In genomic region chr9:100544948-100545714, GRCm38 (mm10) we compare ENCODE assay signal across 8 mouse cellular contexts. TPM values are rescaled to one million over a fixed set of nuclear protein-coding genes. Genes with fewer than 3 reads are reported as not detected.
DNase-seq lines count a peak whose midpoint lies in the region; ATAC-seq and TF ChIP-seq lines count a peak whose summit lies in the region.

No protein-coding gene starts in this region.

- no peaks in the 10 kb centered on the region for H3K36me3 ChIP-seq in kidney, embryonic 14.5 days (ENCODE audit: control insufficient read depth, insufficient read depth, low read length)
- H3K36me3 ChIP-seq in G1E (replicated peaks): peaks cover 14% of the 10 kb centered on the region
- H3K36me3 ChIP-seq in intestine, embryonic 14.5 days (ENCODE audit: control insufficient read depth, insufficient read depth, low read length): no peaks in the 10 kb centered on the region
- H3K36me3 ChIP-seq in midbrain, embryonic 14.5 days (ENCODE audit: control insufficient read depth, insufficient read depth, low read length): peaks cover 4% of the 10 kb centered on the region; the same call in 1 of the 2 replicates

- no peaks in the 10 kb centered on the region for H3K27me3 ChIP-seq in kidney, embryonic 14.5 days (ENCODE audit: control insufficient read depth, insufficient read depth, low read length)
- no peaks in the 10 kb centered on the region for H3K27me3 ChIP-seq in G1E (ENCODE audit: insufficient read depth, low read length)
- H3K27me3 ChIP-seq in intestine, embryonic 14.5 days (replicated peaks; ENCODE audit: control insufficient read depth, insufficient read depth, low read length): no peaks in the 10 kb centered on the region
- no peaks in the 10 kb centered on the region for H3K27me3 ChIP-seq in midbrain, embryonic 14.5 days (ENCODE audit: control insufficient read depth, insufficient read depth, low read length)

- no peak for TF ChIP-seq POLR2A in embryonic fibroblast, embryonic 13.5 days (IDR thresholded peaks at IDR 0.05; ENCODE audit: low read depth, low read length)

- peaks cover 13% of the 10 kb centered on the region; the same call in 1 of the 2 replicates for H3K4me1 ChIP-seq in kidney, embryonic 14.5 days (ENCODE audit: control insufficient read depth, insufficient read depth, low read length)
- H3K4me1 ChIP-seq in G1E (ENCODE audit: insufficient read depth, low read depth, low read length): peaks cover 34% of the 10 kb centered on the region
- no peaks in the 10 kb centered on the region for H3K4me1 ChIP-seq in embryonic fibroblast, embryonic 13.5 days (ENCODE audit: control insufficient read depth, insufficient read depth, low read length)
- H3K4me1 ChIP-seq in intestine, embryonic 14.5 days (replicated peaks; ENCODE audit: control insufficient read depth, insufficient read depth, low read length): peaks cover 21% of the 10 kb centered on the region
- H3K4me1 ChIP-seq in midbrain, embryonic 14.5 days (ENCODE audit: control insufficient read depth, insufficient read depth, low read length): peaks cover 26% of the 10 kb centered on the region

- peaks cover 5% of the 10 kb centered on the region for H3K9me3 ChIP-seq in kidney, embryonic 14.5 days (ENCODE audit: control insufficient read depth, low read length)
- H3K9me3 ChIP-seq in G1E (replicated peaks): peaks cover 9% of the 10 kb centered on the region
- H3K9me3 ChIP-seq in intestine, embryonic 14.5 days (ENCODE audit: control insufficient read depth, low read length): peaks cover 10% of the 10 kb centered on the region
- H3K9me3 ChIP-seq in midbrain, embryonic 14.5 days (ENCODE audit: control insufficient read depth, low read length): peaks cover 10% of the 10 kb centered on the region

- ATAC-seq in kidney, embryonic 14.5 days (ENCODE audit: low FRiP score, low TSS enrichment): no peak
- no peak for ATAC-seq in G1E (ENCODE audit: extremely low read depth, insufficient number of reproducible peaks, low FRiP score, poor library complexity, severe bottlenecking)
- no peak; the same call in 1 of the 2 replicates for ATAC-seq in intestine, embryonic 14.5 days (replicated peaks; ENCODE audit: low FRiP score, low TSS enrichment, low read depth)
- peak; percentile 32 for ATAC-seq in midbrain, embryonic 14.5 days (ENCODE audit: low FRiP score, low TSS enrichment)

- peak overlapping the region; percentile 90 for H3K27ac ChIP-seq in kidney, embryonic 14.5 days (ENCODE audit: low read depth, low read length)
- peak overlapping the region; percentile 79 for H3K27ac ChIP-seq in embryonic fibroblast, embryonic 13.5 days (ENCODE audit: insufficient read depth, low read length)
- peak overlapping the region; percentile 90 for H3K27ac ChIP-seq in intestine, embryonic 14.5 days (ENCODE audit: low read depth)
- peak overlapping the region; percentile 94 for H3K27ac ChIP-seq in midbrain, embryonic 14.5 days (replicated peaks; ENCODE audit: low read depth, low read length)

- DNase-seq in kidney, adult 9 months: no peak
- DNase-seq in G1E (ENCODE audit: low spot score): peak; percentile 21
- DNase-seq in intestine, embryonic 14.5 days (ENCODE audit: low spot score): no peak
- no peak for DNase-seq in midbrain, embryonic 14.5 days
- DNase-seq in frontal cortex, adult 2 months (ENCODE audit: extremely low spot score in 1 of 2, low spot score in 1 of 2): no peak
- DNase-seq in layer of hippocampus, adult 9-10 months (ENCODE audit: low spot score): no peak

- H3K4me3 ChIP-seq in kidney, embryonic 14.5 days (ENCODE audit: low read length): peak overlapping the region; percentile 94
- H3K4me3 ChIP-seq in G1E (ENCODE audit: low read depth, low read length): peak overlapping the region; percentile 95
- peak overlapping the region; percentile 93 for H3K4me3 ChIP-seq in embryonic fibroblast, embryonic 13.5 days (ENCODE audit: insufficient read depth, low read length)
- peak overlapping the region; percentile 87 for H3K4me3 ChIP-seq in intestine, embryonic 14.5 days (ENCODE audit: low read depth, low read length)
- H3K4me3 ChIP-seq in midbrain, embryonic 14.5 days (replicated peaks; ENCODE audit: low read depth, low read length): peak overlapping the region; percentile 62

- peak overlapping the region; percentile 95 for H3K9ac ChIP-seq in kidney, embryonic 14.5 days (ENCODE audit: low read depth, low read length)
- peak overlapping the region; percentile 87 for H3K9ac ChIP-seq in intestine, embryonic 14.5 days (ENCODE audit: low read length)
- peak overlapping the region; percentile 68 for H3K9ac ChIP-seq in midbrain, embryonic 14.5 days (replicated peaks; ENCODE audit: low read length)

- peak overlapping the region; percentile 79 for H3K4me2 ChIP-seq in kidney, embryonic 14.5 days (replicated peaks; ENCODE audit: low read depth, low read length)
- peak overlapping the region; percentile 89 for H3K4me2 ChIP-seq in intestine, embryonic 14.5 days (ENCODE audit: low read length)
- H3K4me2 ChIP-seq in midbrain, embryonic 14.5 days (ENCODE audit: low read length): peak overlapping the region; percentile 80

- TF ChIP-seq CTCF in G1E (IDR thresholded peaks at IDR 0.05; ENCODE audit: low read depth, low read length): no peak
- no peak for TF ChIP-seq CTCF in embryonic fibroblast, embryonic 13.5 days (IDR thresholded peaks at IDR 0.05; ENCODE audit: borderline replicate concordance, insufficient read depth, low read length)

- 1% methylated on average over 36 of the region's 38 CpGs for WGBS in kidney, embryonic 14.5 days
- WGBS in intestine, embryonic 14.5 days: 1% methylated on average over 38 of the region's 38 CpGs
- 1% methylated on average over 36 of the region's 38 CpGs for WGBS in midbrain, embryonic 14.5 days

RNA-seq across cellular contexts. Expression of gene Nck1, which starts 0.8 kb away (rescaled TPM):
- polyA plus RNA-seq in kidney, embryonic 14.5 days (2014; fragmentation: Nextera tagmentation; extraction: Ambion mirVana): 71.4 and 82.9 TPM in 2 replicates
- total RNA-seq in G1E (2014; fragmentation: Nextera tagmentation): 40.0 and 41.2 TPM in 2 replicates
- total RNA-seq in G1E (2017): 44.0 and 64.9 TPM in 2 replicates
- polyA plus RNA-seq in G1E (2012): 2.9 and 3.4 TPM in 2 replicates
- polyA plus RNA-seq in embryonic fibroblast, embryonic 13.5 days (2011; ENCODE audit: insufficient read length, low read depth, missing spikeins): 52.0 and 54.0 TPM in 2 replicates
- polyA plus RNA-seq in intestine, embryonic 14.5 days (2014; fragmentation: Nextera tagmentation; extraction: Ambion mirVana): 57.2 and 65.8 TPM in 2 replicates
- 61.9 and 69.3 TPM in 2 replicates for polyA plus RNA-seq in midbrain, embryonic 14.5 days (2014; fragmentation: Nextera tagmentation; extraction: Ambion mirVana)
- 28.0 and 31.8 TPM in 2 replicates for polyA plus RNA-seq in frontal cortex, adult 2 months (2012; rRNA removed)

RNA-seq across cellular contexts. Expression of gene Slc35g2, which starts 25.8 kb away (rescaled TPM):
- 5.2 and 5.6 TPM in 2 replicates for polyA plus RNA-seq in kidney, embryonic 14.5 days (2014; fragmentation: Nextera tagmentation; extraction: Ambion mirVana)
- total RNA-seq in G1E (2014; fragmentation: Nextera tagmentation) (not detected in 2 replicates), G1E (2017) (0.05 and 0.12 TPM in 2 replicates)
- polyA plus RNA-seq in G1E (2012): not detected in 2 replicates
- 2.6 and 2.8 TPM in 2 replicates for polyA plus RNA-seq in embryonic fibroblast, embryonic 13.5 days (2011; ENCODE audit: insufficient read length, low read depth, missing spikeins)
- 4.4 and 5.3 TPM in 2 replicates for polyA plus RNA-seq in intestine, embryonic 14.5 days (2014; fragmentation: Nextera tagmentation; extraction: Ambion mirVana)
- 16.9 and 18.5 TPM in 2 replicates for polyA plus RNA-seq in midbrain, embryonic 14.5 days (2014; fragmentation: Nextera tagmentation; extraction: Ambion mirVana)
- 21.0 and 23.6 TPM in 2 replicates for polyA plus RNA-seq in frontal cortex, adult 2 months (2012; rRNA removed)

RNA-seq across cellular contexts. Expression of gene Stag1, which starts 52.5 kb away (rescaled TPM):
- 38.0 and 69.9 TPM in 2 replicates for polyA plus RNA-seq in kidney, embryonic 14.5 days (2014; fragmentation: Nextera tagmentation; extraction: Ambion mirVana)
- total RNA-seq in G1E (2014; fragmentation: Nextera tagmentation): 75.4 and 111 TPM in 2 replicates
- total RNA-seq in G1E (2017): 59.5 and 71.5 TPM in 2 replicates
- 2.8 and 2.9 TPM in 2 replicates for polyA plus RNA-seq in G1E (2012)
- 31.4 and 40.2 TPM in 2 replicates for polyA plus RNA-seq in embryonic fibroblast, embryonic 13.5 days (2011; ENCODE audit: insufficient read length, low read depth, missing spikeins)
- 45.4 and 51.7 TPM in 2 replicates for polyA plus RNA-seq in intestine, embryonic 14.5 days (2014; fragmentation: Nextera tagmentation; extraction: Ambion mirVana)
- 41.3 and 45.2 TPM in 2 replicates for polyA plus RNA-seq in midbrain, embryonic 14.5 days (2014; fragmentation: Nextera tagmentation; extraction: Ambion mirVana)
- polyA plus RNA-seq in frontal cortex, adult 2 months (2012; rRNA removed): 27.2 and 27.8 TPM in 2 replicates

RNA-seq across cellular contexts. Expression of gene Il20rb, which starts 58.5 kb away (rescaled TPM):
- 0.79 and 1.8 TPM in 2 replicates for polyA plus RNA-seq in kidney, embryonic 14.5 days (2014; fragmentation: Nextera tagmentation; extraction: Ambion mirVana)
- total RNA-seq in G1E (2014; fragmentation: Nextera tagmentation) (1.1 and 1.2 TPM in 2 replicates), G1E (2017) (0.71 and 0.93 TPM in 2 replicates)
- 0.20 and 0.22 TPM in 2 replicates for polyA plus RNA-seq in G1E (2012)
- 1.5 and 1.9 TPM in 2 replicates for polyA plus RNA-seq in embryonic fibroblast, embryonic 13.5 days (2011; ENCODE audit: insufficient read length, low read depth, missing spikeins)
- 1.5 and 1.6 TPM in 2 replicates for polyA plus RNA-seq in intestine, embryonic 14.5 days (2014; fragmentation: Nextera tagmentation; extraction: Ambion mirVana)
- polyA plus RNA-seq in midbrain, embryonic 14.5 days (2014; fragmentation: Nextera tagmentation; extraction: Ambion mirVana): 0.63 and 0.99 TPM in 2 replicates
- 1.0 and 1.5 TPM in 2 replicates for polyA plus RNA-seq in frontal cortex, adult 2 months (2012; rRNA removed)
